Mouse (Mus musculus) midbrain, embryonic 11.5 days (tissue): ENCODE data around the gene Pln. TPM values are rescaled to one million over a fixed set of nuclear protein-coding genes. Genes with fewer than 3 reads are reported as not detected.

ENCODE experiments used
- ATAC-seq: fragments of 200-750 bp; cut with Nextera tagmentation; 2 replicates; pipeline ENCODE4 v1.8.0; 2017; ENCODE audit warnings: moderate TSS enrichment, moderate library complexity; ENCODE audit not compliant: low FRiP score
- DNase-seq: peaks from one replicate; pipeline ENCODE4 v3.0.0; 2015; ENCODE audit warnings: low spot score; ENCODE audit errors: missing footprints
- H3K27ac ChIP-seq: fragments of 300-500 bp; sonication (generic); 2 replicates; pipeline ENCODE4 v1.5.1; 2014; ENCODE audit warnings: low read depth, low read length
- H3K27me3 ChIP-seq: fragments of 300-500 bp; sonication (generic); 2 replicates; pipeline ENCODE4 v1.6.1; 2014; ENCODE audit warnings: mild to moderate bottlenecking, low read length, moderate library complexity, mixed read lengths; ENCODE audit not compliant: control insufficient read depth, insufficient read depth
- H3K36me3 ChIP-seq: fragments of 300-500 bp; sonication (generic); 2 replicates; pipeline ENCODE4 v1.6.1; 2014; ENCODE audit warnings: mild to moderate bottlenecking, low read length, moderate library complexity, mixed read lengths; ENCODE audit not compliant: control insufficient read depth, insufficient read depth
- H3K4me1 ChIP-seq: fragments of 300-500 bp; sonication (generic); 2 replicates; pipeline ENCODE4 v1.6.1; 2014; ENCODE audit warnings: low read length; ENCODE audit not compliant: control insufficient read depth, insufficient read depth
- H3K4me2 ChIP-seq: fragments of 300-500 bp; sonication (generic); 2 replicates; pipeline ENCODE4 v1.6.1; 2014; ENCODE audit warnings: mild to moderate bottlenecking, moderate library complexity
- H3K4me3 ChIP-seq: fragments of 300-500 bp; sonication (generic); 2 replicates; pipeline ENCODE4 v1.5.1; 2014; ENCODE audit warnings: low read depth, low read length
- H3K9ac ChIP-seq: fragments of 300-500 bp; sonication (generic); 2 replicates; pipeline ENCODE4 v1.6.1; 2014; ENCODE audit warnings: low read length
- H3K9me3 ChIP-seq: fragments of 300-500 bp; sonication (generic); 2 replicates; pipeline ENCODE4 v1.6.1; 2016; ENCODE audit warnings: low read length; ENCODE audit not compliant: control insufficient read depth
- WGBS: fragments of 180-500 bp; shearing (Covaris S2); extraction: QIAGEN DNeasy Blood & Tissue Kit; methylation state at CpG from one replicate; pipeline ENCODE4 v1.1.7; 2014; 5-methylcytosine and 5-hydroxymethylcytosine counted together
- polyA plus RNA-seq: library from polyadenylated mRNA; unstranded; fragments of >200 nt; fragmentation: Nextera tagmentation; extraction: Ambion mirVana; gene quantifications from 2 replicates; pipeline ENCODE4 v1.2.1, GENCODE M21; 2014

Pln gene
- polyA plus RNA-seq, 1 experiment from 2014 or later: 1.1 TPM

DNA sequence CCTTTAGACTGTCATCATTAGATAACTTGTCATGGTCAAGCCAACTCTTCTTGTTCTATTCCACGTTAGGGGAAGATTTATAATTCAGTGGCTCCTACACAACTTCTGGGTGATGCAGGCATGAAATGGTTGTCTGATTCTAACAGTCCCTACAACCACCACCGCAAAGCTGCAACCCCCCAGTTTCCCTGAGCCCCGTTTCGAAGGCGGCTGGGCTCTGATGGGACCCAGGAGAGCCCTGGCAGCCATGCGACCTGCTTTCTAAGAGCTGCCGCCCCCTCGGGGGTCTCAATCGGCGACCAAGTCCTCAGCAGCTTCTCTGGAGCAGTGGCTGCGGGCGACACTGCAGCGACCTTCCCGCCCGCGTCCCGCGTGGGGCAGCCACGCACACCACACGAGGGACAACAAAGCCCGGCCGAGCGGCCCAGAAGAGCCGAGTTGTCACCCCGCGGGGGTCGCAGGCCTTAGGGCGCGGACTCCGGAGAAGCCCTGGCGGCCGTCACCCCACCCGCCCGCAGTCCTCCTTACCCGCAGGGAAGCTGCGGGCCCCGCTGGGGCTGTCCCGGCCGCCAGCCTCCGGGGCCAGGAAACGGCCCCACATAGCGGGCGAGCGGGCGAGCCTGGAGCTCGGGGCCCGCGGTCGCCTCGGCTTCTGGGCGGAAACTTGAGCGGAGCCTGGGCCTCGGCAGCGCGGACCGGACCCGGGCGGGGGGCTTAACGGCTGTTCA lies 41.7 kb downstream of the Pln start:
- H3K4me2 ChIP-seq: peak overlapping the region; percentile 62
- H3K36me3 ChIP-seq: no peaks in the 10 kb centered on the region
- H3K4me3 ChIP-seq: peak overlapping the region; percentile 83
- no peak for DNase-seq
- H3K27ac ChIP-seq: peak overlapping the region; percentile 94
- no peaks in the 10 kb centered on the region for H3K27me3 ChIP-seq
- WGBS: under 1% methylated on average over 47 of the region's 59 CpGs
- H3K9me3 ChIP-seq: no peaks in the 10 kb centered on the region
- peak overlapping the region; percentile 94 for H3K9ac ChIP-seq
- H3K4me1 ChIP-seq: peaks cover 12% of the 10 kb centered on the region
- ATAC-seq: peak; percentile 83

DNA sequence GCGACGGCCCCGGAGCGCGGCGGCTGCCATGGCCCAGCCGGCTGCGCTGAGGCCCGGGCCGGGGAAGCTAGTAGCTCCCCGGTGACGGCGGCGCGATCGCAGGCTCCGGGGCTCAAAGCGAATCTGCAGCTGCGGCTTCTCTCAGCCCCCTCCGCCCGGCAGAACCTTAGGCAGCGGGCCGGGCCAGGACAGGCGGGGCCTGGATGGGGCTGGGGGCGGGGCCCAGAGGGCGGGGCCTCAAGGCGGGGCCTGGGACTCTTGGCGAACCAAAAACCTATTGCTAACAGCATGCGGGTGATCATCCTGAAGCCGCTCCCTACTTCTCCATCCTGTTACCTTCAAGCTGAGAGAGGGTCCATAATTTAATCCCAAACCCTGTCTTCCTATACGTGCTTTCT lies 42.2 kb downstream of the Pln start, which contains the start of gene Cep85l:
Gene Cep85l, minus strand, starts transcription at position 239 of the 398 bp plus-strand sequence.
- Histone ChIP-seq H3K4me3 (peak within 1 kb of the TSS; percentile 83), H3K4me1 (peaks cover 12% of the 10 kb centered on the region), H3K27me3 (no peaks in the 10 kb centered on the region), H3K36me3 (no peaks in the 10 kb centered on the region), H3K27ac (peak within 1 kb of the TSS; percentile 94), H3K9me3 (no peaks in the 10 kb centered on the region), H3K4me2 (peak within 1 kb of the TSS; percentile 62), H3K9ac (peak within 1 kb of the TSS; percentile 94)
- ATAC-seq: peak; percentile 99
- under 1% methylated on average over 24 of the region's 31 CpGs for WGBS
- DNase-seq: peak; percentile 99

DNA sequence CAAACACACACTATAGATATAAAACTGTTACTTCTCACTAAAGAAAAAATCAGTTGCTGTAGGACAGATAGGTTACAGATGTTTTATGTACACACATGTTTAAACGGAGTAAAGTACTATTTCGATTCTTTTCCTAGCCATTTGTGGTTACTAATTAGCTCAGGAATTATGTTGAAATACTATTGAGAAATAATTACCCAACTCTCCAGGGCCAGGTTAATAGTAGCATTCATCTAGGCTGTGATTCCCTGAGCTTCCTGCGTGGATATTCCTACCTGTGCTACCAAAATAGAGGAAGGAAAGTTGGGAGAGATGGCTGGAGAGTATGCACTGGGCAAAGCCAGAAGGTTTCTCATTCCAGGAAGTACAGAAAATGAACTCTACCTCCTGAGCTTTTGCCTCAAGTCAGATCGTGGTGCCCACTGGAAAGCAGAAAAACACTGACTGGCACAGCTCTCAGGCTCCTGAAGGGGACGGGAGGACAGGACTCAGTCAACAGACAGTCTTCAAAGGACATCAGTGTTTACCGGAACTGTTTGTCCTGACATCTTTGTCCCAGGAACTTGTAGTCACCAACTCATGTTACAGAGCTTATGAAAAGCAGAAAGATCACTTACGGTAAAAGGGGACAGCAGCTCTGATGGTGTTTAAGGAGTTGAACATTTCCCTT lies 45.4 kb downstream of the Pln start:
- H3K4me2 ChIP-seq: no peak overlapping the region
- no peak overlapping the region for H3K9ac ChIP-seq
- 79% methylated on average over 7 of the region's 7 CpGs for WGBS
- no peaks in the 10 kb centered on the region for H3K27me3 ChIP-seq
- H3K4me1 ChIP-seq: peaks cover 11% of the 10 kb centered on the region
- H3K27ac ChIP-seq: no peak overlapping the region
- H3K36me3 ChIP-seq: no peaks in the 10 kb centered on the region
- H3K9me3 ChIP-seq: no peaks in the 10 kb centered on the region
- DNase-seq: peak; percentile 70
- H3K4me3 ChIP-seq: no peak overlapping the region
- ATAC-seq: no peak

DNA sequence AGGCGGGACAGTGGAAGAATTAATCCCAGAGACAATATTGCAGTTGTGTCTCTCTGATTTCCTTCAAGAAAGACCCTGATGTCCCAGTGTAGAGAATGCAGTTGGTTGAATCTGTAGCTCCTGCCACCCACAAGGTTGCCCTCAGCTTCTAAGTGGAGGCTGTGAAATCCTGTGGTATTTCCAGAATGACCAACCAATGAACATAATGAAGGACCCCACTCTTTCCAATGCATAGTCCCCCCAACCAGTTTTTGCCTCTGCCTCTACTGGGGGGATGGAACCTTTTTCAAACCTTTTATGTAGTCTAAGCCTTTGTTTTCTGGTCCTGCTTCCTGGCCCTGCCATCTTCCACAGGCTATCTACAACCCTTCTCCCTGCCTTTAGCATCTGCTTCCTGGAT lies 47.4 kb downstream of the Pln start:
- H3K27me3 ChIP-seq: no peaks in the 10 kb centered on the region
- H3K4me3 ChIP-seq: no peak overlapping the region
- no peak overlapping the region for H3K27ac ChIP-seq
- H3K9ac ChIP-seq: no peak overlapping the region
- H3K4me1 ChIP-seq: peaks cover 4% of the 10 kb centered on the region
- H3K9me3 ChIP-seq: no peaks in the 10 kb centered on the region
- no peak overlapping the region for H3K4me2 ChIP-seq
- 96% methylated on average over 1 of the region's 1 CpGs for WGBS
- H3K36me3 ChIP-seq: no peaks in the 10 kb centered on the region
- ATAC-seq: no peak
- peak; percentile 71 for DNase-seq

DNA sequence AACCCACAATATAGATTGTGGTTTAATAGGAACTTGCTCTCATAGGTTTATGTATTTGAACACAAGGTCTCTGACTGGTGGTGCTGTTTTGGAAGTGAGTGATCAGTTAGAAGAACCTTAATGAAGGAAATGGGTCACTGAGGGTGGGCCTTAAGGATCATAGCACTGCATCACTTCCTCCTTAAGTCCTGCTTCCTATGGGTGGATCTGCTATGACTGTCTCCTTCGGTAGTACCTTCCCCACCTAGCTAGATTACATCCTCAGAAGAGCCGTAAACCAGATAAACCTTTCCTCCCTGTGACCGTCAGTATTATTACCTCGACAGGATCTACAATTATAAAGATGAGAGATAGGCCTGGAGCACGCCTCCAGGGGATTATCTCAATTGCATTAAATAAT lies 48.0 kb downstream of the Pln start:
- Histone ChIP-seq H3K27ac (no peak overlapping the region), H3K4me3 (no peak overlapping the region), H3K4me1 (no peaks in the 10 kb centered on the region), H3K27me3 (no peaks in the 10 kb centered on the region), H3K9ac (no peak overlapping the region), H3K36me3 (no peaks in the 10 kb centered on the region), H3K9me3 (no peaks in the 10 kb centered on the region), H3K4me2 (no peak overlapping the region)
- peak; percentile 31 for DNase-seq
- no peak for ATAC-seq
- 81% methylated on average over 5 of the region's 5 CpGs for WGBS

DNA sequence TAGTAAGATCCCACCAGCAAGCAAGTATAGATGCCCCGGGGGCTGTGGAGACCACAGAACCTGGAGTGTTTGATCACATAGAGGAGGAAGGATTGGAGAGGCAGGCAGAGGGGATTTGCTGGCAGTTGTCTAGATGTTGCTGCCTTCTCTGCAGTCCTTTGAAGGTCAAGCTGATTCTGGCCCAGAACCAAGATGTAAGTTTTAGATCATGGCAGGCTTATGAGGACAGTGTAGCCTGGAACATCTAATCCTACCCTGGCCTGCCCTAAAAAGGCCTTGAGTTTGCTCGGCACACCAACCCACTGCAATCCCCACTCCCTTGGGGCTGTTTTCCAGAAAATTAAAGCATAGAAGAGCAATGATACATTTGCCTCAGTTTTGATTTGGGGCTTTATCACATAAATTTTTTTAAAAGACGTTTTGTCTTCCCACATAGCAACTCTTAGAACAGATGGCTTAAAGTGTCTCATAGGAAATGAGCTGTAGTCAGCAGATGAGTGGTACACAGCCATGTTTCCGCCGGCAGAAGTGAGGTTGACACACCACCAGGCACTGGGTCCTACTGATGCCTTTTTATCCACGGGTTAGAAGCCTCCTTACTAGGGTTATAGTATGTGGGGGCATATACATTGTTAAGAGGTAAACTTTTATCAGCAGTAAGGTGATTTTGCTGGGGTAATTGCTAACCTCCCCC lies 50.9 kb downstream of the Pln start:
- no peak for DNase-seq
- 80% methylated on average over 6 of the region's 6 CpGs for WGBS
- no peak for ATAC-seq
- Histone ChIP-seq H3K9ac (no peak overlapping the region), H3K4me3 (no peak overlapping the region), H3K27me3 (no peaks in the 10 kb centered on the region), H3K4me1 (no peaks in the 10 kb centered on the region), H3K36me3 (no peaks in the 10 kb centered on the region), H3K4me2 (no peak overlapping the region), H3K27ac (no peak overlapping the region), H3K9me3 (no peaks in the 10 kb centered on the region)

DNA sequence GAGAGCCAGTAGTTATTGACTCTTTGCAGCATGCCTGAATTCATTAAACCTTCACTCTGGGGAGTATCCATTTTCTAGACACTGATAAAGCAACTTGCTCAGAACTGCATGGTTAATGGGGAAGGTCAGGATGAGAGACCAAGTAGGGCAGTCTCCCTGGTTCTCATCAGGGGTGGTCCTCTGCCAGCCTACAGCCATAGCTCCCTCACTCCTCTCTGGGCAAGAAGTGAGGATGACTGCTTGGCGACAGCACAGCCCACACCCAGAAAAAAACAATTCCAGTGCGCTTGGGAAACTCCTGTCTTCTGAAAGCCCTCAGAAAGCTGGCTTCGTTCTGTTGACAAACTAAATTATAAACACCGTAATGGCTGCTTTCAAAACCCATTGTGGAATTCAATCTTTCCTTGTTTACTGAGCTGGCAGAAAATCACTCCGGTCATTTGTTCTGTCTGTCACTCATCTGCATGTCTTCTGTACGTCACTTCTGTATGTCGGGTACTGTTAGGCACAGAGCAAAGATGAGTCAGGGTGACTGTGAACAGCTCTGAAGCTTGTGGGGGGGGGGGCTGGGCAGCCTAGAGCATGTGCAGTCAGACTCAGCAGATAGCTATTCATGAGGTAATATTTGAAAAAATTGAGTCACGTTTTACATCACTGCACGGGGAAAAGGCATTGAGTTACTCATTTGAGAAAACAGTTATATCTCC lies 57.6 kb downstream of the Pln start:
- ATAC-seq (no peak), DNase-seq (no peak)
- WGBS: 86% methylated on average over 9 of the region's 9 CpGs
- H3K4me2 ChIP-seq: no peak overlapping the region
- no peaks in the 10 kb centered on the region for H3K36me3 ChIP-seq
- no peak overlapping the region for H3K4me3 ChIP-seq
- H3K4me1 ChIP-seq: peaks cover 4% of the 10 kb centered on the region; the same call in 1 of the 2 replicates
- no peak overlapping the region for H3K9ac ChIP-seq
- H3K27me3 ChIP-seq: no peaks in the 10 kb centered on the region
- H3K27ac ChIP-seq: no peak overlapping the region
- no peaks in the 10 kb centered on the region for H3K9me3 ChIP-seq
